Mouse (Mus musculus) liver (tissue): ENCODE measurements around the gene Cdc14a.
"Not testable (repeated sequence)": the region's sequence is repeated elsewhere in the genome, so short reads cannot be mapped to it uniquely, and the experiment has no call there.

ENCODE experiments used
- DNase-seq: peaks from one replicate; pipeline ENCODE4 v3.0.0-alpha.2; 2020; ENCODE audit warnings: mixed read lengths

Cdc14a gene

GRCm38 (mm10) chr3:116366125-116366524 is 57.7 kb downstream of the Cdc14a start:
- DNase-seq: no peak

GRCm38 (mm10) chr3:116361906-116362305 is 61.9 kb downstream of the Cdc14a start:
- no peak for DNase-seq

DNA sequence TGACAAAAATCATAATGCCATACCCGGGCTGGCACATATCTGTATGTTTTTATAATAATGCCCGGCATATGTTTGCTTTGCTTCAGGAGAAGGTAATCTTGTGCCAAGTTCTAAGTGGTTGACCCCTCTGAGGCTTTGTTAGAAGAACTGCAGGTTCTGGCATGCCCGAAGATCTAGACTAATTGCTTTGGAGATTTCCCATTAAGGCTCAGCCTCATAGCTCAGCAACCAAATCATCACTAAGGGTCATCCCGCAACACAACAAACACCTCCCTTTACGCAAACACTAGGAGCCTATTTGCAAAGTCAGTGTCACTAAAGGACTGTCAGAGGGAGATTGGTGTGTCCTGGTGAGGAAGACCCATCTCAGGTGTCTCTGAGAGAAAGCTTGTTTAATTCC is 62.7 kb downstream of the Cdc14a start:
- DNase-seq: no peak

- no peak for DNase-seq
Observed at GRCm38 (mm10) chr3:116357866-116358265, 66.0 kb downstream of the Cdc14a start.

- no peak for DNase-seq
Observed at GRCm38 (mm10) chr3:116357180-116357579, 66.7 kb downstream of the Cdc14a start.

GRCm38 (mm10) chr3:116355026-116355788 is 68.6 kb downstream of the Cdc14a start:
- no peak for DNase-seq

GRCm38 (mm10) chr3:116352486-116352885 is 71.3 kb downstream of the Cdc14a start:
- no peak for DNase-seq

DNA sequence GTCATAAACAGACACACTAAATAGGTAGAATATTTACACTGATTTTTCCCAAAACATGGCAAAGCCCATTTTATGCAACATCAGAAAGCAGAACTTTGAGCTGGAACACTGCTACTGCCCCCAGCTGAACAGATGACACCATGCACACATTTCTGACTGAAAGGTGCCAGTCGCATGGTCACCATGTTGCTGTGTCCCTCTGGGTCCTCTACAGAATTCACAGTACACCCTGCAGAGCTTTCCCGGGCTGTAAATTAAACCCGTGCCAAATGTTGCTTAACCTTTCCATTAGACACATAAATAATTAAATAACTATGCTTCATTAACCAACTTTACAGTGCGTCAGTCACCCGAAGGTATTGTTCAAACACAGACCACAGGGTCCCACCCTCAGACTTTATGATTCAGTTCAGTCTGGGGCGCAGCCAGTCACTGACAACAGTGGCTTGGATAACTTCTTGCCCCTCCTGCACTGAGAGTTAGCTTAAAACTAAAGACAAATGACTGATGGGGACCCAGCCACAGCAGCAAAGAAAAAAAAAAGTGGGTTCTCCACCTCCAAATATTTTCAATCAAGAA is 73.4 kb downstream of the Cdc14a start:
- DNase-seq: no peak

DNA sequence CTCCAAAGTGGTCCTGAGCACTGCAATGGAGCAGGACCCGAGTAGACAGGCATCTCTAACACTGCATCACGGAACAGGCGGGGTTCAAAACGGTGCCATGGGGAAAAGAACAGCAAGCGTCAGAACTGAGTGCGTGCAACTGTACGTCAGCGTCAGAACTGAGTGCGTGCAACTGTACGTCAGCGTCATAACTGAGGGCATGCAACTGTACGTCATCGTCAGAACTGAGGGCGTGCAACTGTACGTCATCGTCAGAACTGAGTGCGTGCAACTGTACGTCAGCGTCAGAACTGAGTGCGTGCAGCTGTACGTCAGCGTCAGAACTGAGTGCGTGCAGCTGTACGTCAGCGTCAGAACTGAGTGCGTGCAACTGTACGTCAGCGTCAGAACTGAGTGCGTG is 76.3 kb downstream of the Cdc14a start:
- not testable (repeated sequence) for DNase-seq

DNA sequence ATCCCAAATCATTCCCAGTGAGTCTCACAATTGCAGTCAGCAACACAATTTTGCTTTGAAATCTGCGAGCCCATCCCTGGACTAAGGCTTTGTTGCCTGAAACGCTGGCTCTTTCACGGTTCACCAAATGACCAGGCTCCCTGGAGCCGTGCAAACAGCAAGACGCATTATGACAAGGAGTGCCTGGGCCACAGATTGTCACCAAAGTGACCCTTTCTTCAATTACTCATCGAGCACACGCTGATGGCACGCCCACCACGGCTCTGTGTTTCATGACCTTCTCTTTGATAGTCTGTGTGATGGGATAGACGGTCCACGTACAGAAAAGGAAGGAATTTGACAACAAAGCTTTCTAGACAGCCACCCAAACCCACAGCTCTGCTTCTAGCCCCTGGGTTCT is 78.6 kb downstream of the Cdc14a start:
- DNase-seq: no peak

- no peak for DNase-seq
Observed at GRCm38 (mm10) chr3:116342251-116342650, 81.6 kb downstream of the Cdc14a start.

- DNase-seq: peak; percentile 80
Observed at GRCm38 (mm10) chr3:116340950-116341624, 82.7 kb downstream of the Cdc14a start.

- no peak for DNase-seq
Observed at GRCm38 (mm10) chr3:116340281-116340680, 83.6 kb downstream of the Cdc14a start.

DNA sequence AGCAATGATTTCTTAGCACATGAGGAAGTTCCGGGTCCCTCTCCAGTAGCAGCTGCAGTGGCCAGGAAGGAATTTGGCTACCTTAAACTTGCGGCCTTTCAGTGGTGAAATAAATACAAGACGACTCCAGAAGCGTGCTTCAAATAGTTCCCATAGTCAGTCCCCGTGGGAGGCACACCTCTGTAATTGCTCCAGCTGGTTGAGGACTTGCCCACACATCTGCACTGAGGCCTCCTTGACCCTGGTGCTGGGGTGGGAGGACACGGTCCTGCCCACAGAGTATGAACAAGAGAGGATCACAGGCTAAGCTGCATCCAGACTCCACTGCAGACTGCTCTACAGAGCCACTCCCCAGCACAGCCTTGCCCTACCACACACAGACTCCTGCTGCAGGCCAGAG is 85.2 kb downstream of the Cdc14a start:
- no peak for DNase-seq

DNA sequence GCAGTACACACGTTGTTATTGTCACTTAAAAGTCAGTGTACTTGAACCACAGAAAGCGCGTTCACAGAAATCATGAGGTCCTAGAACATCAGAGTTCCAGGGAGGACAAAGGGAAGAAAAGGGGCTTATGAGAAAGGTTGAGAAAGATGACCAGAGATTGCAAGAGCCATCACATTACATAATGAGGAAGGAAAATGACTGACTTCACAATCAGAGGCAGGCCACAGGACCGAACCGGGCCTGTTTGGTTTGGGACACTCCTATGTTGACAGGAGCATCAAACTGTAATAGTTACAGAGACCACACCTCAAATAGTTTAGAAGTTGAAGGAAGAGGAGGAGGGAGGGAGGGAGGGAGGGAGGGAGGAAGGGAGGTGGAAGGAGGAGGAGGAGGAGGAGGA is 86.0 kb downstream of the Cdc14a start:
- DNase-seq: no peak

DNA sequence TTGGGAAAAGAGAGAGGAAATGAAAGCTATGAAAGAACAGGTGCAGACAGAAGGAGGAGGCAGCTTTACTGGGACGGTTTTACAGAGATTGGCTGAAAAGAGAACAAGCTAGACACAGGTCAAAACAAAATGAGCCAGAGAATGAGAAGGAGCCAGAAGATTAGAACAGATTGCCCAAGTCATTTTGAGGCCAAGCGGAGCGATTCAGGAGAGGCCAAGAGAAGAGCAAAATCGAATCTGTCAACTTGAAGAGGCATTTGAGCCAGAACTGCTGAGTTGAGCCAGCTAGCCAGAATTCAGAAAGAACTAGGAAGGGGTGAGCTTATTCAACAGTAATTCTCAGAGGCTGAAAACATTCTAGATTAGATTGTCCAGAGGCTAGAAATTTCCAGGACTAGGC is 88.8 kb downstream of the Cdc14a start:
- no peak for DNase-seq

- no peak for DNase-seq
Observed at GRCm38 (mm10) chr3:116333711-116334110, 90.1 kb downstream of the Cdc14a start.

DNA sequence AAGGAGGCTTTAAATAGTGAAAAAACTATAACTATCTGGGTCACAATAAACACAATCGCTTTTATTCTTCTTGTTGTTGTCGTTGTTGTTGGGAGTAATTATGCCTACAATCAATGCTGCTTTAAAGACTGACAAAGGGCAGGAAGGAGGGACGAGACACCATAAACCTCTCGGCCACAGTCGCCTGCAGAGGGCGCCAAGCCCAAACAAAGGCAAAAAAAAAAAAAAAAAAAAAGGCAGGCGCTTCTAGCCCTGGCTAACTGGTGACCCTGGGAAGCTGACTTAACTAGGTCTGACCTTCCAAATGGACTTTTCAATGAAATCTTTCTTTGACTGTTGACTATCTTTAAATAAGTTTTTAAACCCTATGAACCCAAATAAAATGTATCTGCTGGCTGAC is 90.6 kb downstream of the Cdc14a start:
- peak; percentile 69 for DNase-seq

- DNase-seq: peak; percentile 62
Observed at GRCm38 (mm10) chr3:116331811-116332464, 91.9 kb downstream of the Cdc14a start.

DNA sequence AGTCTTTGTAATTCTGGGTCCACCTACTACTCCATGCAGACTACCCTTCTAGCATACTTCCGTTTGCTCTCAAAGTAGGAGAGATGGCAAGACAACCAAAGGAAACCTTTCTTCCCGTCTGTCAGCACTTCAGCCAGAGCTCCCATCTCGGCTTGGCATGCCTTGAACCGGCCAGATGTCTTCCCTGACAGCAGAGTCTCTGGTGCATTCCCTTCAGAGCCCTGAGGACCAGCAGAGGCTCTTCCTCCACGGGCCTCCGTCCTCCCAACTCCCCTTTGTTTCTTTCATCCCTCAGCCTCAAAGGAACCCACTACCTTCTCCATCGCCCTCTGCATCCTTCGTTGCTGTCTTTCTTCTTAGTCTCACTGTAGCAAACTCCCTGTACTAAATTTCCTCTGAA is 93.9 kb downstream of the Cdc14a start:
- DNase-seq: no peak

DNA sequence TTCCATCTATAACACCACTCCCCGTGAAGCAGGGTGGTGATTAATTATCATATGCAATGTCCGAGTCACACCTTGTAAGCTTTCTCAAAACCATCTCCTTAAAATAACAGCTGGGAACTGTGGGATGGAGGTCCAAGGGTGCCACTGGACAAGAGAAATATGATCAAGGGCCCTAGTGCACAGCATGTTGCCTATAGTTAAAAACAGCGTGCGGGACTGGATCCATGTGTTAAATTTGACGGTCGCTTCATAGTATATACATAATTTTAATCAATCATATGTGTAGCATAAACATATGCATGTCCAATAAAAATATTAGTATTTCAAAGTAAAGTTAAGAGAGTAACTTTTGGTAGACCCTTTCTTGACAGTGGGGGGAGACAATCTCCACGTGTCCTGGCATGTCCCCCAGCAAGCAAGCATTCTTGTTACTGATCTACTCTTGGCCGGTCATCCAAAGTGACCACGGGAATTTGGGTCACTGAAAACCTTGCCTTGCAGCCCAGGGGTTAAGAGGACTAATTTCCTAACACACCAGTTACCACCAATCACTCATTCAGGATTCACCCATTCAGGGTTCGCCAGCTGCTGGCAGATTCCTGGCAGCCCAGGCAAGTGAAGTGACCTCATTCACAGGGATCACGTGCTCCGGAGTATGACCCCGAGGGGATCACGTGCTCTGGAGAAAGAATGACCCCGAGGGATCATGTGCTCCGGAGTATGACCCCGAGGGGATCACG is 94.6 kb downstream of the Cdc14a start:
- DNase-seq: no peak

DNA sequence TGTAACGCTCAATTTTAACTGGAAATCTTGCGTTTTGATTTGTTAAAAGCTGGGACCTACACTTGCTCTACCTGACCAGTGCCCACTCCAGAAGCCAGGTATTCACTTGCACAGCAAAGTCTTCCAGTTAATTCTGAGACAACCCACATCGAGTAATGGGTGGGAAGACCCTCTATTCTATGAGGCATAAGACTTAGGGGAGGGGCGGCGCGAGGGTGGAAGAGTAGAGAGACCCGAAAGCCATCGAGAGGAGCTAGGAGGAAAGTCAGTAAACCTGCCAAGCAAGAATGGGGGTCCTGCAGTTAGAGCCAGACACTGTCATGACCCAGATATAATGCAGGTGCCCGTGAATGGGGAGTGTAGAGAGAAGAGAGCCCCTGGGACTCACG is 96.2 kb downstream of the Cdc14a start:
- DNase-seq: no peak
